Mouse (Mus musculus): ENCODE results near the gene Tsnax. TPM values are rescaled to one million over a fixed set of nuclear protein-coding genes. Genes with fewer than 3 reads are reported as not detected.
A peak's percentile ranks its signal among the peaks of the same experiment; 100 is the strongest.

Gene Tsnax
- total RNA-seq, 2 experiments from 2014 or later, result 70.9 to 77.4 TPM

- intact Hi-C loops (cut with DNase I), result no loop called here
- no peak for DNase-seq
These were observed 28.0 kb downstream of the Tsnax start for GRCm38 (mm10) chr8:125040587-125041375.

- intact Hi-C loops (cut with DNase I), result no loop called here
- no peak for DNase-seq
These were observed 28.7 kb downstream of the Tsnax start for GRCm38 (mm10) chr8:125041496-125041895.

- intact Hi-C loops (cut with DNase I), result no loop called here
- no peak for DNase-seq
These were observed 30.6 kb downstream of the Tsnax start for GRCm38 (mm10) chr8:125043394-125043793.

- DNase-seq, result no peak
- intact Hi-C loops (cut with DNase I), result no loop called here
These were observed 31.1 kb downstream of the Tsnax start for GRCm38 (mm10) chr8:125043935-125044334.

GRCm38 (mm10) chr8:125045760-125046159 lies 33.0 kb downstream of the Tsnax start:
- DNase-seq, result no peak
- intact Hi-C loops (cut with DNase I), result no loop called here

GRCm38 (mm10) chr8:125049051-125049750 lies 36.4 kb downstream of the Tsnax start:
- no peak for DNase-seq
- intact Hi-C loops (cut with DNase I), result no loop called here

- DNase-seq, result no peak
- intact Hi-C loops (cut with DNase I), result no loop called here
These were observed 37.0 kb downstream of the Tsnax start for GRCm38 (mm10) chr8:125049826-125050225.

GRCm38 (mm10) chr8:125052026-125052425 lies 39.2 kb downstream of the Tsnax start:
- intact Hi-C loops (cut with DNase I), result no loop called here
- DNase-seq, result peak; percentile 90

GRCm38 (mm10) chr8:125053505-125054435 lies 41.0 kb downstream of the Tsnax start, which contains the start of gene Disc1:
TSS of gene Disc1 (plus strand) at chr8:125054195.
- intact Hi-C loops (cut with DNase I), result no loop called here
- DNase-seq, result peak; percentile 85

GRCm38 (mm10) chr8:125054436-125054810 lies 41.6 kb downstream of the Tsnax start:
- intact Hi-C loops (cut with DNase I), result no loop called here
- DNase-seq, result peak; percentile 67

- intact Hi-C loops (cut with DNase I), result loop anchor here (10.0 kb wide), 1 partner anchor 514 kb away; no protein-coding TSS in a partner anchor
- no peak for DNase-seq
These were observed 48.1 kb downstream of the Tsnax start for GRCm38 (mm10) chr8:125060904-125061303.

GRCm38 (mm10) chr8:125065596-125065995 lies 52.8 kb downstream of the Tsnax start:
- intact Hi-C loops (cut with DNase I), result loop anchor here (10.0 kb wide), 1 partner anchor 509 kb away; no protein-coding TSS in a partner anchor
- DNase-seq, result no peak

GRCm38 (mm10) chr8:125066913-125067595 lies 54.3 kb downstream of the Tsnax start:
- intact Hi-C loops (cut with DNase I), result loop anchor here (10.0 kb wide), 1 partner anchor 508 kb away; no protein-coding TSS in a partner anchor
- peak; percentile 73 for DNase-seq

- DNase-seq, result peak; percentile 69
- intact Hi-C loops (cut with DNase I), result loop anchor here (10.0 kb wide), 1 partner anchor 507 kb away; no protein-coding TSS in a partner anchor
These were observed 54.8 kb downstream of the Tsnax start for GRCm38 (mm10) chr8:125067596-125067960.

GRCm38 (mm10) chr8:125068146-125068905 lies 55.5 kb downstream of the Tsnax start:
- intact Hi-C loops (cut with DNase I), result loop anchor here (10.0 kb wide), 1 partner anchor 506 kb away; no protein-coding TSS in a partner anchor
- DNase-seq, result no peak

GRCm38 (mm10) chr8:125069304-125069703 lies 56.5 kb downstream of the Tsnax start:
- DNase-seq, result no peak
- intact Hi-C loops (cut with DNase I), result loop anchor here (10.0 kb wide), 1 partner anchor 505 kb away; no protein-coding TSS in a partner anchor

- no peak for DNase-seq
- intact Hi-C loops (cut with DNase I), result loop anchor here (10.0 kb wide), 1 partner anchor 505 kb away; no protein-coding TSS in a partner anchor
These were observed 56.9 kb downstream of the Tsnax start for GRCm38 (mm10) chr8:125069733-125070132.

GRCm38 (mm10) chr8:125074141-125074540 lies 61.3 kb downstream of the Tsnax start:
- no peak for DNase-seq
- intact Hi-C loops (cut with DNase I), result no loop called here

GRCm38 (mm10) chr8:125074581-125074980 lies 61.8 kb downstream of the Tsnax start:
- DNase-seq, result no peak
- intact Hi-C loops (cut with DNase I), result no loop called here

All from left cerebral cortex, postnatal 4 days (tissue).